Mouse (Mus musculus): ENCODE results near the gene Zscan10. TPM values are rescaled to one million over a fixed set of nuclear protein-coding genes. Genes with fewer than 3 reads are reported as not detected.
A peak's percentile ranks its signal among the peaks of the same experiment; 100 is the strongest.

Zscan10 gene
- polyA plus RNA-seq, 1 experiment from 2014 or later, result not detected

DNA sequence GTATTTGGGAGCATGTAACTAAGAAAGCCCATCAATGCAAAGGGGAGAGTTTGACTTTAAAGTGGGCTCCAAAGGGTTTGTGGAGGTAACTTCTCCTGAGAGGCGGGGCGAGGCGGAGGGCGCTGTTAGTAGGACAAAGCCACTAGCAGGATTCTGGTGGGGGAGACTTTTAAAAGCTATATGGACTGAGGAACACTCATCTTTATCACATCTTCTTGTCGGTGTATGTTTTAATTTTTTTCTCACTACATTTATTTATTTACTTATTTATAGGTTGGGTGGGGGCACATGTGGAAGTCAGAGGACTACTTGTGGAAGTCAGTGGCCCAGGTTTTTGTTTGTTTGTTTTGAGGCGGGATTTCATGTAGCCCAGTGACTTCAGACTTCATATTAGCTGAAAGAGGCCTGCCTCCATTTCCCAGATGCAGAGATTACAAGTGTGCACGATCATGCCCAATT is 1.0 kb upstream of the Zscan10 start:
- Histone ChIP-seq H3K9ac (ENCODE audit: low read length) (peak overlapping the region; percentile 90), H3K9me3 (replicated peaks; ENCODE audit: control insufficient read depth, low read length) (no peaks in the 10 kb centered on the region), H3K27ac (ENCODE audit: low read length) (peak overlapping the region; percentile 98), H3K4me3 (replicated peaks; ENCODE audit: low read length) (peak overlapping the region; percentile 55), H3K4me1 (ENCODE audit: control insufficient read depth, insufficient read depth, low read length) (peaks cover 8% of the 10 kb centered on the region; the same call in 1 of the 2 replicates), H3K27me3 (ENCODE audit: control insufficient read depth, insufficient read depth, low read length) (no peaks in the 10 kb centered on the region), H3K4me2 (ENCODE audit: low read depth, low read length) (peak overlapping the region; percentile 88), H3K36me3 (ENCODE audit: control insufficient read depth, insufficient read depth, low read length) (no peaks in the 10 kb centered on the region)
- no peak for ATAC-seq (ENCODE audit: insufficient read depth, low FRiP score)
- WGBS, result 24% methylated on average over 7 of the region's 7 CpGs

DNA sequence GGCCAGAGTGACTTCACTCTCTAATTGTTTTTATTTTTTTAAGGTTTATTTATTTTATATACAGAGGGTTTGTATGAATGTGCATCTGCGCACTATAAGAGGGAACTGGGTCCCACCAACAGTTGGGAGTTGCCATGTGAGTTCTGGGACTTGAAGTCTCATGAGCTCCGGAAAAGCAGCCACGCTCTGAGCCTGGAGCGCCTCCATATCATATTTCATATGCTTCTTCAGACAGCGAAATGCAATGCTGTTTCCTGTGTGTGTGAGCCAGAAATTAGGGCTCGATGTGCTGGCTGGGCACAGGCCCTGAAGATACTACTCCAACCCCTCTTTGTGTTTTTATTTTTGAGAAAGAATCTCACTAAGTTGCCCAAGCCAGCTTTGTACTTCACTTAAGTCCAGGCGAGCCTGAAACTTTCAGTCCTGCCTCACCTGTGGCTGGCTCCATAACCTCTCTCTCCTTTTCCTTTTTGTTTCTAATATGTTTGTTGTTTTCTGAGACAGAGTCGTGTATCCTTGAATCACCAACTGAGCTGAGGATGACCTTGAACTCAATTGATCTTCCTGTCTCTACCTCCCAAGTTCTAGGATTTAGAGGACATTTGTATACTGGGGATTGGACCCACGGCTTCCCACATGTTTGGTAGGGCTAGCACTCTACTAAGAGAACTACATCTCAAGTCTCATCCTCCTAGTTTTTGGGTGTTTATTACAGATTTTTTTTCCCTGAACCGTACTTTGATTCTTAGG is 1.4 kb downstream of the Zscan10 start:
- Histone ChIP-seq H3K9ac (ENCODE audit: low read length) (no peak overlapping the region), H3K4me3 (replicated peaks; ENCODE audit: low read length) (no peak overlapping the region)
- ATAC-seq (ENCODE audit: insufficient read depth, low FRiP score), result no peak

DNA sequence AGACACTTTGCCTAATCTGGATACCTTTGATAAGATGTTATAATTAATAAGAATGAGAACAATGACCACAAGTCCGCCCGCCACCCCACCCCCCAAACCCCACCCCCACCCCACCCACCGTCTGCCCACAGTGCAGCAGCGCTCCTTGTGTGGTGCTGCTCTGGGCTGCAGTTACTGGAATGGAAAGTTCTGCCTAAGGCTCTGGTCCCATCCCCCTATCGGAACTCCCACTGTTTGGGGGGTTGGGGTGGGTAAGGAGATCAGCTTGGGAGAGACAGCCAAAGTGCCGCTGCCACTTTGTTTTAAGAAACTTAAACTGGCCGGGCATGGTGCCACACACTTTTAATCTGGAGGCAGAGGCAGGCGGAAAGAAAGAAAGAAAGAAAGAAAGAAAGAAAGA is 2.4 kb downstream of the Zscan10 start:
- H3K27ac ChIP-seq (ENCODE audit: low read length), result no peak overlapping the region
- H3K4me3 ChIP-seq (replicated peaks; ENCODE audit: low read length), result no peak overlapping the region
- H3K9ac ChIP-seq (ENCODE audit: low read length), result no peak overlapping the region
- H3K4me2 ChIP-seq (ENCODE audit: low read depth, low read length), result no peak overlapping the region
- 44% methylated on average over 8 of the region's 8 CpGs for WGBS
- ATAC-seq (ENCODE audit: insufficient read depth, low FRiP score), result no peak
- H3K27me3 ChIP-seq (ENCODE audit: control insufficient read depth, insufficient read depth, low read length), result no peaks in the 10 kb centered on the region
- H3K4me1 ChIP-seq (ENCODE audit: control insufficient read depth, insufficient read depth, low read length), result peaks cover 8% of the 10 kb centered on the region; the same call in 1 of the 2 replicates
- H3K36me3 ChIP-seq (ENCODE audit: control insufficient read depth, insufficient read depth, low read length), result no peaks in the 10 kb centered on the region
- no peaks in the 10 kb centered on the region for H3K9me3 ChIP-seq (replicated peaks; ENCODE audit: control insufficient read depth, low read length)

More for the DNA sequence above, 1.4 kb downstream of the Zscan10 start:
- Histone ChIP-seq H3K27ac (ENCODE audit: low read length) (no peak overlapping the region), H3K4me1 (ENCODE audit: control insufficient read depth, insufficient read depth, low read length) (peaks cover 8% of the 10 kb centered on the region; the same call in 1 of the 2 replicates), H3K36me3 (ENCODE audit: control insufficient read depth, insufficient read depth, low read length) (no peaks in the 10 kb centered on the region), H3K27me3 (ENCODE audit: control insufficient read depth, insufficient read depth, low read length) (no peaks in the 10 kb centered on the region), H3K4me2 (ENCODE audit: low read depth, low read length) (no peak overlapping the region), H3K9me3 (replicated peaks; ENCODE audit: control insufficient read depth, low read length) (no peaks in the 10 kb centered on the region)
- 39% methylated on average over 10 of the region's 10 CpGs for WGBS

DNA sequence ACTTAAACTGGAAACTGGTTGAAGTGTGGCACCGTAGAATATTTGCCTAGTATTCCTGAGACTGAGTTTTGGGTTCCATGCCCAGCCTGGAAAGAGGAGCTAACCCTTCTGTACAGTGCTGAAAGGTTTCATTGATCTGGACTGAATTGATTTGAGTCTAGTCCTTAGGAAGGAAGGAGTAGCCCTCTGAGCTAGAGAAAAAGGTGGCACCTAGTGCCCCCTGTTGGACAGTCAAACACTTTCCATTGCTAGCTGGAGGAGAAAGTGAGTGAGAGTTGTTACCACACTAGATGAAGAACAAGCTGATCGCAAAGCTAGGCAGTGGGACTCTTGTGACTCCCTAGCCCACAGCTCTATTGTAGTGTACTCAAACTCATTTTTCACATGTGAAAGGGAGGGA is 2.9 kb downstream of the Zscan10 start:
- no peaks in the 10 kb centered on the region for H3K27me3 ChIP-seq (ENCODE audit: control insufficient read depth, insufficient read depth, low read length)
- no peak overlapping the region for H3K27ac ChIP-seq (ENCODE audit: low read length)
- H3K9ac ChIP-seq (ENCODE audit: low read length), result no peak overlapping the region
- H3K9me3 ChIP-seq (replicated peaks; ENCODE audit: control insufficient read depth, low read length), result no peaks in the 10 kb centered on the region
- H3K4me1 ChIP-seq (ENCODE audit: control insufficient read depth, insufficient read depth, low read length), result peaks cover 8% of the 10 kb centered on the region; the same call in 1 of the 2 replicates
- no peaks in the 10 kb centered on the region for H3K36me3 ChIP-seq (ENCODE audit: control insufficient read depth, insufficient read depth, low read length)
- no peak overlapping the region for H3K4me2 ChIP-seq (ENCODE audit: low read depth, low read length)
- no peak overlapping the region for H3K4me3 ChIP-seq (replicated peaks; ENCODE audit: low read length)
- WGBS, result 65% methylated on average over 2 of the region's 2 CpGs
- ATAC-seq (ENCODE audit: insufficient read depth, low FRiP score), result no peak

DNA sequence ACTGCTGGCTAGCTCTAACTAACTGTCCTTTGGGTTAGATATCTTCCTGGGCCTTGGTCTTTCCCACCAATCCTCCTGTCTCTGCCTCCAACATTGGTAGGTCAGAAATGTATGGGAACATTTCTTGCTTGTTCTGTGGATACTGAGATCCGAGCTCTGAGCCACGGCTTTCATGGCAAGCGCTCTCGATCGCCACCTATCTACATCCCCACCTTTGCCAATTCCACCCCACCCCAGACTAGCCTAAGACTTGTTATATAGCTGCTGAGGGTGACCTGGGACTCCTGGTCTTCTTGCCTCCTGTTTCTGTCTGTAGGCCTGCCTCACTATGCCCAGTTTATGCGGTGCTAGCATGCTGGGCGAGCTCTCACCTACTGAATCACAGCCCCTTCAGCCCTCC is 3.7 kb downstream of the Zscan10 start:
- Histone ChIP-seq H3K9me3 (replicated peaks; ENCODE audit: control insufficient read depth, low read length) (no peaks in the 10 kb centered on the region), H3K4me3 (replicated peaks; ENCODE audit: low read length) (no peak overlapping the region), H3K4me2 (ENCODE audit: low read depth, low read length) (no peak overlapping the region), H3K27ac (ENCODE audit: low read length) (no peak overlapping the region), H3K27me3 (ENCODE audit: control insufficient read depth, insufficient read depth, low read length) (no peaks in the 10 kb centered on the region), H3K9ac (ENCODE audit: low read length) (no peak overlapping the region), H3K4me1 (ENCODE audit: control insufficient read depth, insufficient read depth, low read length) (peaks cover 7% of the 10 kb centered on the region; the same call in 1 of the 2 replicates), H3K36me3 (ENCODE audit: control insufficient read depth, insufficient read depth, low read length) (no peaks in the 10 kb centered on the region)
- WGBS, result 75% methylated on average over 7 of the region's 7 CpGs
- ATAC-seq (ENCODE audit: insufficient read depth, low FRiP score), result no peak

- 83% methylated on average over 8 of the region's 8 CpGs for WGBS
- H3K9me3 ChIP-seq (replicated peaks; ENCODE audit: control insufficient read depth, low read length), result no peaks in the 10 kb centered on the region
- H3K9ac ChIP-seq (ENCODE audit: low read length), result no peak overlapping the region
- H3K4me3 ChIP-seq (replicated peaks; ENCODE audit: low read length), result no peak overlapping the region
- H3K4me2 ChIP-seq (ENCODE audit: low read depth, low read length), result no peak overlapping the region
- H3K27ac ChIP-seq (ENCODE audit: low read length), result no peak overlapping the region
- no peak for ATAC-seq (ENCODE audit: insufficient read depth, low FRiP score)
- no peaks in the 10 kb centered on the region for H3K27me3 ChIP-seq (ENCODE audit: control insufficient read depth, insufficient read depth, low read length)
- no peaks in the 10 kb centered on the region for H3K36me3 ChIP-seq (ENCODE audit: control insufficient read depth, insufficient read depth, low read length)
- H3K4me1 ChIP-seq (ENCODE audit: control insufficient read depth, insufficient read depth, low read length), result no peaks in the 10 kb centered on the region
Observed at GRCm38 (mm10) chr17:23605220-23605619, 4.6 kb downstream of the Zscan10 start.

DNA sequence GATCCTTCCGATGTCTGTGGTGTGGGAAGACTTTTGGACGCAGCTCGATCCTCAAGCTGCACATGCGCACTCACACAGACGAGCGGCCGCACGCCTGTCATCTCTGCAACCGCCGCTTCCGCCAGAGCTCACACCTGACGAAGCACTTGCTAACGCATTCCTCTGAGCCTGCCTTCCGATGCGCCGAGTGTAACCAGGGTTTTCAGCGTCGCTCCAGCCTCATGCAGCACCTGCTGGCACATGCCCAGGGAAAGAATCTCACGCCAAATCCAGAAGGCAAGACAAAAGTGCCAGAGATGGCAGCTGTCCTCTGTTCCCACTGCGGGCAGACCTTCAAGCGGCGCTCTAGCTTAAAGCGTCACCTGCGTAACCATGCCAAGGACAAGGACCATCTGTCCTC is 9.0 kb downstream of the Zscan10 start:
- H3K27ac ChIP-seq (ENCODE audit: low read length), result no peak overlapping the region
- H3K4me1 ChIP-seq (ENCODE audit: control insufficient read depth, insufficient read depth, low read length), result no peaks in the 10 kb centered on the region
- H3K36me3 ChIP-seq (ENCODE audit: control insufficient read depth, insufficient read depth, low read length), result no peaks in the 10 kb centered on the region
- H3K27me3 ChIP-seq (ENCODE audit: control insufficient read depth, insufficient read depth, low read length), result no peaks in the 10 kb centered on the region
- H3K9me3 ChIP-seq (replicated peaks; ENCODE audit: control insufficient read depth, low read length), result no peaks in the 10 kb centered on the region
- no peak overlapping the region for H3K4me3 ChIP-seq (replicated peaks; ENCODE audit: low read length)
- ATAC-seq (ENCODE audit: insufficient read depth, low FRiP score), result no peak
- H3K4me2 ChIP-seq (ENCODE audit: low read depth, low read length), result no peak overlapping the region
- WGBS, result 92% methylated on average over 24 of the region's 24 CpGs
- H3K9ac ChIP-seq (ENCODE audit: low read length), result no peak overlapping the region

GRCm38 (mm10) chr17:23610361-23610800 is 9.7 kb downstream of the Zscan10 start:
- Histone ChIP-seq H3K36me3 (ENCODE audit: control insufficient read depth, insufficient read depth, low read length) (no peaks in the 10 kb centered on the region), H3K9ac (ENCODE audit: low read length) (no peak overlapping the region), H3K9me3 (replicated peaks; ENCODE audit: control insufficient read depth, low read length) (no peaks in the 10 kb centered on the region), H3K27me3 (ENCODE audit: control insufficient read depth, insufficient read depth, low read length) (no peaks in the 10 kb centered on the region), H3K27ac (ENCODE audit: low read length) (no peak overlapping the region), H3K4me2 (ENCODE audit: low read depth, low read length) (no peak overlapping the region), H3K4me1 (ENCODE audit: control insufficient read depth, insufficient read depth, low read length) (no peaks in the 10 kb centered on the region), H3K4me3 (replicated peaks; ENCODE audit: low read length) (no peak overlapping the region)
- 76% methylated on average over 28 of the region's 28 CpGs for WGBS
- ATAC-seq (ENCODE audit: insufficient read depth, low FRiP score), result peak; percentile 74; the same call in 1 of the 2 replicates

DNA sequence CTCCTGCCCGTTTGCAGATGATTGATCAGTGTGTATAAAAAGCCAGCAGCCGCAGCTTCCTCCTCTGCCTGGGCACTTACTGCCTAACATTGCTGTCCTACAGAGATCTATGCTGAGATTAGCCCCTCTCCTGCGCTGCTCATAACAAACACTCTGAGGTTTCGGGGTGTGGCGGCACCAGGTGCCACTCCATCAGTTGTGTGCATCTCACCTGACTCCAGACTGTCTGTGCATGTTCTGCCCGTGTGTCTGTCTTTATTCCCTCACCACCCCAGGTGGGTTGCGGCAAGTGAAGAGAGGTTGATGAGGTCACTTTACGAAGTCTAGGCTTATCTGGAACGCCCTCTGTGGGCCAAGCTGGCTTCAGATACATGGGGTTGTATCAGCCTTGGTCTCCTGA is 16.4 kb downstream of the Zscan10 start:
- WGBS, result 34% methylated on average over 9 of the region's 9 CpGs
- H3K4me3 ChIP-seq (replicated peaks; ENCODE audit: low read length), result no peak overlapping the region
- no peak overlapping the region for H3K4me2 ChIP-seq (ENCODE audit: low read depth, low read length)
- no peak overlapping the region for H3K9ac ChIP-seq (ENCODE audit: low read length)
- ATAC-seq (ENCODE audit: insufficient read depth, low FRiP score), result no peak
- H3K27me3 ChIP-seq (ENCODE audit: control insufficient read depth, insufficient read depth, low read length), result 0 out of 2 replicates have a peak, but pooled peaks cover 3% of the 10 kb centered on the region
- H3K4me1 ChIP-seq (ENCODE audit: control insufficient read depth, insufficient read depth, low read length), result no peaks in the 10 kb centered on the region
- H3K9me3 ChIP-seq (replicated peaks; ENCODE audit: control insufficient read depth, low read length), result no peaks in the 10 kb centered on the region
- H3K36me3 ChIP-seq (ENCODE audit: control insufficient read depth, insufficient read depth, low read length), result no peaks in the 10 kb centered on the region
- H3K27ac ChIP-seq (ENCODE audit: low read length), result no peak overlapping the region
